Mouse (Mus musculus) kidney, embryonic 16.5 days (tissue): ENCODE data around the gene Ccsap. TPM values are rescaled to one million over a fixed set of nuclear protein-coding genes. Genes with fewer than 3 reads are reported as not detected.

Experiments
- ATAC-seq: fragments of 200-750 bp; cut with Nextera tagmentation; 2 replicates; pipeline ENCODE4 v1.8.0; 2017; ENCODE audit warnings: moderate TSS enrichment; ENCODE audit not compliant: low FRiP score, low TSS enrichment
- H3K27ac ChIP-seq: fragments of 300-500 bp; sonication (generic); 2 replicates; pipeline ENCODE4 v1.5.1; 2014; ENCODE audit warnings: low read length
- H3K27me3 ChIP-seq: fragments of 300-500 bp; sonication (generic); 2 replicates; pipeline ENCODE4 v1.6.1; 2014; ENCODE audit warnings: low read length, control low read depth, mixed read lengths; ENCODE audit not compliant: insufficient read depth
- H3K36me3 ChIP-seq: fragments of 300-500 bp; sonication (generic); 2 replicates; pipeline ENCODE4 v1.6.1; 2014; ENCODE audit warnings: low read length, control low read depth, mixed read lengths; ENCODE audit not compliant: insufficient read depth
- H3K4me1 ChIP-seq: fragments of 300-500 bp; sonication (generic); 2 replicates; pipeline ENCODE4 v1.6.1; 2014; ENCODE audit warnings: low read length, control low read depth, mixed read lengths; ENCODE audit not compliant: insufficient read depth
- H3K4me2 ChIP-seq: fragments of 300-500 bp; sonication (generic); replicated peaks from 2 replicates; pipeline ENCODE4 v1.6.1; 2014; ENCODE audit warnings: low read depth, low read length
- H3K4me3 ChIP-seq: fragments of 300-500 bp; sonication (generic); 2 replicates; pipeline ENCODE4 v1.5.1; 2014; ENCODE audit warnings: mild to moderate bottlenecking, low read length
- H3K9ac ChIP-seq: fragments of 300-500 bp; sonication (generic); replicated peaks from 2 replicates; pipeline ENCODE4 v1.6.1; 2014; ENCODE audit warnings: low read length
- H3K9me3 ChIP-seq: fragments of 300-500 bp; sonication (generic); 2 replicates; pipeline ENCODE4 v1.6.1; 2016; ENCODE audit warnings: low read length, control low read depth
- WGBS: fragments of 180-500 bp; shearing (Covaris S2); extraction: QIAGEN DNeasy Blood & Tissue Kit; methylation state at CpG from one replicate; pipeline ENCODE4 v1.1.7; 2014; 5-methylcytosine and 5-hydroxymethylcytosine counted together
- polyA plus RNA-seq: library from polyadenylated mRNA; unstranded; fragments of >200 nt; fragmentation: Nextera tagmentation; extraction: Ambion mirVana; gene quantifications from 2 replicates; pipeline ENCODE4 v1.2.1, GENCODE M21; 2015

The Ccsap gene
- polyA plus RNA-seq, 1 experiment from 2014 or later, result 2.9 TPM

DNA sequence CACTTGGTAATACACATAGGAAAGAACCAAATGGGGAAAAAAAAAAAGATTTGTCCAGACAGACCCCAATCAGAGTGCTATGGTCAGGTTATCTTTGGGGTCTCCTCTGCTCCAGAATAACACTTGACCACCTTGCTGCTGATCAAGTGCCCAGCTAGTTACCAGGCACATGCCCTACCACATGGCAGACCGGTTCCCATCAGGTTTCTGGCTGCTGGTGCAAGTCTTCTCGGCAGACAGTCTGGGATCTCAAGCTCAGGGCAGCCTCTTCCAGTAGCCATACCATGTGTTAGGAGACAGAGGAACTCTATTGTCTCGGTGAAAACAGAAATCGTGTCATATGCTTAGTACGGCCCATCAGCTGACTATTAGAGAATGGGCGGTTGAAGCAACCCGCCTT lies 33.3 kb downstream of the Ccsap start:
- Histone ChIP-seq H3K36me3 (peaks cover 31% of the 10 kb centered on the region), H3K27me3 (no peaks in the 10 kb centered on the region), H3K9me3 (no peaks in the 10 kb centered on the region), H3K4me1 (no peaks in the 10 kb centered on the region), H3K27ac (no peak overlapping the region), H3K4me2 (no peak overlapping the region), H3K9ac (no peak overlapping the region), H3K4me3 (no peak overlapping the region)
- no peak for ATAC-seq
- 92% methylated on average over 7 of the region's 7 CpGs for WGBS

DNA sequence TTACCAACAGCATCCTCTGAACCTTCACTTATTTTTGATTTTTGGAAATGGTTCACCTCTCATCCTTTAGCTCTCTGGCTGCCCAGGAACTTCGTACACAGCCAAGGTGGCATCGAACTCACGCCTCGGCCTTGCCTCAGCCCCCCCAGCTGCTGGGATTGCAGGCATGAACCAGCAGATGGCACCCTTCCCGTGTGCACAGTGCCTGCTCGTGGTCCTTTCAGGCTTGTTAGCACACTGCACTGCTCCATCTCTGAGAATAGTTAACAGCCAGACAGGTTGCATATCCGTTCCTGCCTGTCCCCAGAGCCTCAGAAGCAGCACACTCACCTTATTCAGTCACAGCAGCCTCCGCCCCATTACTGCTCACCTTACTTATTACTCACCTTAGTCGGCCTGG lies 34.0 kb downstream of the Ccsap start:
- Histone ChIP-seq H3K4me3 (no peak overlapping the region), H3K9ac (no peak overlapping the region), H3K36me3 (peaks cover 31% of the 10 kb centered on the region), H3K9me3 (no peaks in the 10 kb centered on the region), H3K27me3 (no peaks in the 10 kb centered on the region), H3K4me2 (no peak overlapping the region), H3K27ac (no peak overlapping the region), H3K4me1 (no peaks in the 10 kb centered on the region)
- no peak; the same call in 1 of the 2 replicates for ATAC-seq
- 75% methylated on average over 9 of the region's 9 CpGs for WGBS

GRCm38 (mm10) chr8:123823532-123824123 lies 36.4 kb downstream of the Ccsap start:
- no peaks in the 10 kb centered on the region for H3K4me1 ChIP-seq
- ATAC-seq, result no peak
- no peak overlapping the region for H3K4me3 ChIP-seq
- H3K9me3 ChIP-seq, result no peaks in the 10 kb centered on the region
- no peaks in the 10 kb centered on the region for H3K27me3 ChIP-seq
- peaks cover 13% of the 10 kb centered on the region for H3K36me3 ChIP-seq
- WGBS, result 92% methylated on average over 18 of the region's 18 CpGs
- no peak overlapping the region for H3K27ac ChIP-seq
- no peak overlapping the region for H3K9ac ChIP-seq
- no peak overlapping the region for H3K4me2 ChIP-seq

DNA sequence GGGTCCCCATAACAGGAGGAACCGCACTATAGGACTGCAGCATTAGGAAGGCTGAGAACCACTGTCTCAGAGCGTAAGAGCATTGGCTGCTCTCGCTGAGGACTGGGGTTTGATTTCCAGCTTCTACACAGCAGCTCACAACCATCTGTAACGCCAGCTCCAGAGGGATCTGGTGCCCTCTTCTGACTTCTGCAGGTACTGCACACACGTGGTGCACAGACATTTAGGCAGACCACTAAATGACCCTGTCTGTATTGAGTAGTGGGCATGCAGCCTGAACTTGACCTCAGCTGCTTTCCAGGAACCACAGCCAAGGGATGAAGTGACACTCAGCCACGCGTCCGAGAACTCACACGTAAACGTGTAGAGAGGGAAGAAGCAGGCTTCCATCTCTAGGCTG lies 36.9 kb downstream of the Ccsap start:
- no peak overlapping the region for H3K4me3 ChIP-seq
- ATAC-seq, result no peak
- H3K36me3 ChIP-seq, result peaks cover 12% of the 10 kb centered on the region
- H3K9ac ChIP-seq, result no peak overlapping the region
- WGBS, result 96% methylated on average over 10 of the region's 10 CpGs
- no peaks in the 10 kb centered on the region for H3K9me3 ChIP-seq
- H3K4me1 ChIP-seq, result no peaks in the 10 kb centered on the region
- H3K4me2 ChIP-seq, result no peak overlapping the region
- no peaks in the 10 kb centered on the region for H3K27me3 ChIP-seq
- H3K27ac ChIP-seq, result no peak overlapping the region

- Histone ChIP-seq H3K4me3 (no peak overlapping the region), H3K27me3 (no peaks in the 10 kb centered on the region), H3K9ac (no peak overlapping the region), H3K4me1 (no peaks in the 10 kb centered on the region; the same call in 1 of the 2 replicates), H3K9me3 (no peaks in the 10 kb centered on the region), H3K27ac (no peak overlapping the region), H3K36me3 (peaks cover 17% of the 10 kb centered on the region), H3K4me2 (no peak overlapping the region)
- no peak for ATAC-seq
- 92% methylated on average over 6 of the region's 6 CpGs for WGBS
Observed at GRCm38 (mm10) chr8:123820780-123821179, 39.2 kb downstream of the Ccsap start.

DNA sequence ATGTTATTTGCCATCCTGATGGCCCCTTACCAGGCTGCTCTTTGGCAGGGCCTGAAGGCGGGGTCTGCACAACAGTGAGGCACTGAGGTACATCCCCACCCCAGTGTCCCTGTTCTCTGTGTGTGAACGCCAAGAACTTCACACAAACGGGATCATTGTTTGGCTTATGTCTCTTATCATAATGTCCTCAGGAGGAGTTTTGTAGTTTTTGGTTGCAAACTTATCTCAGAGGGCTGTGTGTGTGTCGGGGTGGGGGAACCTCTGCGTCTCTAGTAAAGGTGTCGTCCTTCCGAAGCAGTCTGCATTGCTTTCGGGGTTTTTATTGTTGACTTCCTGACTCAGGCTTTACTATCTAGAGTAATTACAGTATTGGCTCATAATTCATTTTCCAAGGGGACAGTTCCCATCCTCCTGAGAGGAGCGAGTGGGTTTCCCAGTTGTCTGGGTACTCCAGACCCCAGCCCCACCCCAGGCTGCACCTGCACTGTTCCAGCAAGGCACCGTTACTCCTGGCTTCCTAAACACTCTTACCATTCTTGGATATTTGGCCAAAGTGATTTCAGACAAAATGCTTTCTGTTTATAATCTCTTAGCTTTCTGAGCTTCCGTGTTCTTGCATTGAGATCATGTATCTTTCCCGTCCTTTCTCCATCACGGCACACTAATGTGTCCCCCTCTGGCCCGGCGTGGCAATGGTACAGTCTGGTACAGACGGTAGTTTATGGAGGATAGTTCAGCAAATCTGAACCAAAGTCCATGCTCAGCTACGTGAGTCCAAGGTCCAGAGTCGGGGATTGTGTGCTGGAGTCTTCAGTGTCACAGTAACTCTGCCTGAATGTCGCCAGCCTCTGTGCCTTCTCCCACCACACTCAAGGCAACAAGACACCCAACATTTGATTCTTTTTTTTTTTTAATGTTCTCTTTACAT lies 40.1 kb downstream of the Ccsap start:
- no peak overlapping the region for H3K9ac ChIP-seq
- no peaks in the 10 kb centered on the region for H3K27me3 ChIP-seq
- 88% methylated on average over 19 of the region's 19 CpGs for WGBS
- H3K27ac ChIP-seq, result no peak overlapping the region
- no peak for ATAC-seq
- no peaks in the 10 kb centered on the region for H3K9me3 ChIP-seq
- peaks cover 17% of the 10 kb centered on the region for H3K36me3 ChIP-seq
- H3K4me1 ChIP-seq, result no peaks in the 10 kb centered on the region; the same call in 1 of the 2 replicates
- H3K4me2 ChIP-seq, result no peak overlapping the region
- H3K4me3 ChIP-seq, result no peak overlapping the region

- H3K9me3 ChIP-seq, result no peaks in the 10 kb centered on the region
- peaks cover 4% of the 10 kb centered on the region; the same call in 1 of the 2 replicates for H3K4me1 ChIP-seq
- no peak overlapping the region for H3K4me3 ChIP-seq
- H3K27me3 ChIP-seq, result no peaks in the 10 kb centered on the region
- no peak overlapping the region for H3K9ac ChIP-seq
- no peak overlapping the region for H3K27ac ChIP-seq
- 91% methylated on average over 11 of the region's 11 CpGs for WGBS
- ATAC-seq, result no peak
- H3K4me2 ChIP-seq, result no peak overlapping the region
- H3K36me3 ChIP-seq, result peaks cover 5% of the 10 kb centered on the region; the same call in 1 of the 2 replicates
Observed at GRCm38 (mm10) chr8:123817747-123818146, 42.3 kb downstream of the Ccsap start.

DNA sequence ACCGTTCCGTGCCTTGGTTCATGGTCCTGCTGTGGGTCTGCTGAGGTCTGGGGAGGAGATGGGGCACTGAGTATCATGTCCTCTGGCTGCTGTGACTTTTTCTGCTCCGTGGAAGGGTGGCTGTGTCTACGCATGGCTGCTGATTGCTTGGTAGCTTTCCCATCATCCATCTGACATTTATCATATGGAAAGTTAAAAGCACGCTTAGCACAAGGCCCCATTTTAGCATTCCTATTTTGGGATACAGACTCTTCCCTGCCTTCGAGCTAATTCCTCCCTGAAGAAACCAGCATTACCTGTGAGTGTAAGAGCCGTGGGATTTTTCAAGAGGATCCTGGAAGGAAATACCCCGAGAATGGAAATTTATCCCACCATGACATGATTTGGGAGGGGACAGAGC lies 43.1 kb downstream of the Ccsap start:
- H3K4me3 ChIP-seq, result no peak overlapping the region
- no peak for ATAC-seq
- H3K27ac ChIP-seq, result no peak overlapping the region
- H3K36me3 ChIP-seq, result peaks cover 5% of the 10 kb centered on the region; the same call in 1 of the 2 replicates
- H3K9ac ChIP-seq, result no peak overlapping the region
- no peaks in the 10 kb centered on the region for H3K9me3 ChIP-seq
- 75% methylated on average over 8 of the region's 8 CpGs for WGBS
- no peaks in the 10 kb centered on the region for H3K27me3 ChIP-seq
- no peak overlapping the region for H3K4me2 ChIP-seq
- peaks cover 4% of the 10 kb centered on the region; the same call in 1 of the 2 replicates for H3K4me1 ChIP-seq

DNA sequence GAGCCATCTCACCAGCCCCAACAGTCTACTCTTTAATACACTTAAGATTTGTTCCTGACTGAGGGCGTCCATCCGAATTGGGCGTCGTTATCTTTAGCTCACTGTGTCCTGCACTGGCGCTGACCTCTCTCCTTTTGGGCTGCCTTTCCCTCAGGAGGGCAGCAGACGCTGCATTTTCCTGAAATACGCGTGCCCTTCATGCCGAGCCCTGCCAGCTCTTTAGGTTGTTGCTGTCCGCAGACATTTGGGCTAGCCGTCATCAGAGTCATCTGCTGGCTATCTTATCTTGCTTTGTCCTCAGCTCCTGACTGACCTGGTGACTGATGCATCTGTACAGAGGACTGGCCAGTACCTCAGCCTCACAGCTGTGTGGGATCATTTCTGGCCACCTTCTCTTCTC lies 44.7 kb downstream of the Ccsap start:
- H3K27me3 ChIP-seq, result no peaks in the 10 kb centered on the region
- no peak overlapping the region for H3K4me3 ChIP-seq
- peaks cover 5% of the 10 kb centered on the region; the same call in 1 of the 2 replicates for H3K36me3 ChIP-seq
- H3K4me1 ChIP-seq, result peaks cover 4% of the 10 kb centered on the region; the same call in 1 of the 2 replicates
- H3K27ac ChIP-seq, result no peak overlapping the region
- no peaks in the 10 kb centered on the region for H3K9me3 ChIP-seq
- no peak overlapping the region for H3K9ac ChIP-seq
- H3K4me2 ChIP-seq, result no peak overlapping the region
- 83% methylated on average over 11 of the region's 11 CpGs for WGBS
- no peak for ATAC-seq

GRCm38 (mm10) chr8:123813892-123814266 lies 46.1 kb downstream of the Ccsap start:
- Histone ChIP-seq H3K9me3 (no peaks in the 10 kb centered on the region), H3K4me1 (peaks cover 4% of the 10 kb centered on the region; the same call in 1 of the 2 replicates), H3K27ac (no peak overlapping the region), H3K9ac (no peak overlapping the region), H3K27me3 (no peaks in the 10 kb centered on the region), H3K36me3 (peaks cover 5% of the 10 kb centered on the region; the same call in 1 of the 2 replicates), H3K4me3 (no peak overlapping the region), H3K4me2 (no peak overlapping the region)
- no peak for ATAC-seq
- WGBS, result 86% methylated on average over 4 of the region's 4 CpGs
